Mouse (Mus musculus) right cerebral cortex, postnatal 25 days (tissue): ENCODE results near the gene Sgip1.

ENCODE experiments used
- DNase-seq: peaks from one replicate; pipeline ENCODE4 v3.0.0; 2022

The Sgip1 gene

DNA sequence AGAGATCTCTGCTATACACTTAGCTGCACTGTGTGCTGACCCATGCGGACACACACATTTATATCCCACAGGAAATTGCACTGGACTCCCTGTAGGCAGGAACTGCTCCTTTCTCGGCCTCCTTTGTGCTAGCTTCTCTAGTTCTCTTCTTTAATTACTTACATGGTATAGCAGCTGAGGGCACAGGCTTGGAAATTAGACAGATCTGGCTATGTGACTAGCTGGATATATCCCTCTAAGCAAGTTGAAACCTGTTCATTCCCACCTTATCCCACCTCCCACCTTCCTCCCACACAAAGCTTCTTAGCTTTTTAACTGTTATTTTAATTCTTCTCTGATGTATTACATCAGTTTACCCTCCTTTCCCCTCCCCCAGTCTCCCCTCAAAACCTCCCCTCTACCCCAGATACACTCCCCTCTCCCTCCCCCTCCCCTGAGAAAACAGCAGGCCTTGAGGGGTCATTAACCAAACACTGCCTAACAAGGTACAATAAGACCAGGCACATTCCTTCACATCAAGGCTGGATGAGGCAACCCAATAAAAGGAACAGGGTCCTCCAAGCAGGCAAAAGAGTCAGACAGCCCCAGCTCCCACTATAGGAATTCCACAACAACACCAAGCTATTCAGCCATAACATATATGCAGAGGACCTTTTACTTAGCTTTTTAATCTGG is 34.6 kb downstream of the Sgip1 start:
- no peak for DNase-seq

- DNase-seq, result no peak
Measured at GRCm38 (mm10) chr4:102779902-102780301, 38.8 kb downstream of the Sgip1 start.

GRCm38 (mm10) chr4:102783063-102783748 is 42.1 kb downstream of the Sgip1 start:
- peak; percentile 34 for DNase-seq

DNA sequence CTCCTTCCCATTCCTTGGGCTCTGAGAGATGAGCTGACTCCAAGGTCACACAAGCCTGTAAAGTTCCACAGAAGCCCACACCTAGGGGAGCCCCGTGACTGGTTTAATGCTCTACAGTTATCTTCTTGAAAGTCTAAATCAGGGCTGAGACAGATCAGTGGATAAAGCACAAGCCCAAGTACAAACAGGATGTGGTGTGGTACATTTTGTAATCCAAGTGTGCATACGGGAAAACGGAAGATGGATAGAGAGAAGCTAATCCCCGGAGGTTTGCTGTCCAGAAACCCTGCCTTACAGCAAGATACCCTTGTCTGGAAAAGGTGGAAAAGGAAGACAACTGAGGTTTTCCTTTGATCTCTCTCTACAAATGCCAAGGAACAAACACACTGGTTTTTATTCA is 44.1 kb downstream of the Sgip1 start:
- DNase-seq, result no peak

DNA sequence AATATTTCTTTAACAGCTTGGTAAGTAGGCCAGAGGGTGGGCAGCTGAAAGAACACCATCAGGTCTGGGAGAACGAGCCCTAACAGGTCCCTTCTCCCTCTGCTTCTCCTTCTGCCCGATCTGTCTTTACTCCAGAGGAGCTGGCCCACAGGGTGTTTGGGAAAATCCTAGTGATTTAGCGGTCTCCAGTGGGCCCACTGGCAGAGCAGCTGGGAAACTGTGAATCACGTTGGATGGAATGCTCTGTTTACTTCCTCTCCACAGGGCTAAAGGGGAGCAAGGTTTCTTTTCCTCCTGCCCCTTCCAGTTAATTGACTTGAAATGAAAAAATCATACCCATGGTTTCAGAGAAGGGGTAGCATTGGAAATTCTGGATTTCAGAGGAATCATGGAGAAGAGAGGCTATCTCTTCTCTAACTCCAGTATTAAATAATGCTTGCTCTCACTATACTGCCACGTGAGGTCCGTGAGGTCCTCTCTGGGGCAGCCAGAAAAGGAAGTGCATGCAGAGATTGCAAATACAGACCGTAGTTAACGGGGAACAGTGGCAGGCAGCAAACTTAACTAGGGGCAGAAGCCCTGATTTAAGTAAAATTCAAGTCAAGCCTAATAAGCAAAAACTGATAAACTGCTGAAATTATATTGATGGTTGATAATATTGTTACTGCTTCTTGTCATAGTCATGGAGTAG is 51.1 kb downstream of the Sgip1 start:
- no peak for DNase-seq

GRCm38 (mm10) chr4:102801471-102801870 is 60.4 kb downstream of the Sgip1 start:
- DNase-seq, result no peak

DNA sequence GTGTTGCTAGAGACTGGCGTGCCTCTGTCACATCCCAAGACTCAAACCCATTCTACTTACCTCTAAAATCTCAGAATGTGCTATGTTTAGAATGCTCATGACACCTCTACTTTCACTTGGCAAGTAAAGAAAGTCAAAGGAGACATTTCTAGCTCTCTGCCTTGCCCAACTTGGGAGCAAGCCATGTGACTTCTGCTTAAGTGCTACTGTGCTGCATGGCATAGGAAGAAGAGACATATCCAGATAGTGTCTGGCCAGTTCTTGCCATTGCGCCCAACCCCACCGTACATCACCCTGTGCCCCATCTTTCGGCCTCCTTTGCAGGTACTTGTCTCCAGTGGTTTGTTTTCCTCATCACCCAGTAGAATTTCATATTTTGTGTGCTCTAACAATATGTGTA is 60.8 kb downstream of the Sgip1 start:
- no peak for DNase-seq

DNA sequence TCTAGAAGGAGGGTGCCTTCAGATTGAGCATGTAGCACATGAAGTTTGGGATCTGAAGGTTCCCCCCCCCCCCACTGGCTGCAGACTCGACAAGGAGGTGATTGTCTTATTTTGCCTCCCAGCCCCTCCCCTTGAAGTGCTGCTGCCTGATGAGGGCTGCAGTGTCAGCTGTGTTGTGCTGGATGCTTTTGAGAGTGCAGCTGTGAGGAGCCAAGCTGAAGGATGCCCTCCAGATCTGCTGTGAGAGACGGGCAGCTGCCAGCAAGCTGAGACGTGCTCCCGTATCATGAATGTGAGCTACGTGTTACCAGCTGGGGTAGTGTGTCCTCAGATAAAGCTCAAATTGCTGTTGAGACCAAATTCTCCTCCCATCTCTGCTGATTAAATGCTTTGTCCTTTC is 63.5 kb downstream of the Sgip1 start:
- DNase-seq, result no peak

- no peak for DNase-seq
Measured at GRCm38 (mm10) chr4:102806987-102807386, 65.9 kb downstream of the Sgip1 start.

DNA sequence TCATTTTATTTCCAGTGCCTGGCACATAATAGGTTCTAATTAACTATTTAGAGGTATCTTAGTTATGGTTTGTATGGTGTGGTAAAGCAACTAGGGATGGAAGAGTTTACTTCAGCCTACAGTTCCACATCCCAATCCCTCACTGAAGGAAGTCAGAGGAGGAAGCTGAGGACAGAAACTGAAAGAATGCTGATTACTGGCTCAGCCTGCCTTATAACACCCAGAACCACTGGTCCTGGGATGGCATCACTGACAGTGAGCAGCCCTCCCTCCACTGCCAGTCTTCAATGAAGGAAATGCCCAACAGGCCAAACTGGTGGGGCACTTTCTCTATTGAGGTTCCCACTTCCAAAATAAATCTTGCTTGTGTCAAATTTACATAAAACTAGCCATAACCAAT is 67.2 kb downstream of the Sgip1 start:
- no peak for DNase-seq

GRCm38 (mm10) chr4:102809296-102809695 is 68.2 kb downstream of the Sgip1 start:
- DNase-seq, result no peak

DNA sequence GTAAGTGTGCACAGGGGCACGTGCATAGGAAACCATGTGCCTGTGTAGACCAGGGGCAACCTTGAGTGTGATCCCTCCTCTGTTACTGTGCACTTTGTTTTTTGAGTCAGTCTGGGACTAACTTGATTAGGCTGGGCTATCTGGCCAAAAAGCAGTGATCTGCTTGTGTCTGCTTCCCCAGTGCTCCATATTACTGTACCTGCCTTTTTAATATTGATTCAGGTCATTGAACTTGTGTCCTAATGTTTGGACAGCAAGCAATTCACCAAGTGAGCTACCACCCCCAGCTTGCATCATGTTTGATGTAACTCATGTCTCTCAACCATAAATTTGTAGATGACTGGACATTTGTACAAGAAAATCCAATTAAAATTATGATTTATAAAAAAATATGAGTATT is 69.2 kb downstream of the Sgip1 start:
- DNase-seq, result no peak

DNA sequence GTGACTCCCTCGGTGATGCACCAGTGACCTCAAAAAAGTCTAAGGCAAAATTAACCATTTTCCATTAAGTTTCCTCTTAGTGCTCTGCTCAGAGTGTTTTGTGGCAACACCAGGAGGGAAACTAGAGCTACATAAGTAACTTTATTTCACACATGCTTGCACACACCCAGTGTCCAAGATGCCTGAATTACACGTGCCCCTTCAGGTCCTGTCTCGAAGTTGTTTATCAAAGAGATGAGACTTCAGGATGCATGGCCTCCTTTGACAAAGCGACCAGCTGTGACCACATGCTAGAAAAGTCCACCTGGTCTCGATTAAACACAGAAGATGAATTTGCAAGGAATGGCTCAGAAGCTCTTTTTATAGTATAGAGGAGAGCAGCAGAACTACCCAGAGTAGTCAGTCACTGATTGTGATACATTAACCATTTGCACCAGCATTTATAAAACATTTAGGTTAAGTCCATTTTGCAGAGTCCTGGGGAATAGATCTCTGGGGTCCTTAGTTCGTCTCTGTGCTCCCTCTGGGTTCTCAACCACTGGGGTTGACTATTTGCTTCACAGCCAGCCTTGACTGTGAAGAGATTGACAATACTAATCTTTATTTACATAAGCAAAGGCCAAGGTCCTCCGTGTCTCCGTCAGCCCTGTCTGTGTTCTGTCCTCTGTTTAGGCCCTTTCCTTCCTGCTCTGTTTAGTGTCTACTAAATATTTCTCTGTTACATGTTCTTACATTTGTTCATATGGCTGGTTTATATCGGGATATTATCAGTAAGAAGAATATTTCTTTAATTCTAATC is 70.1 kb downstream of the Sgip1 start:
- no peak for DNase-seq

DNA sequence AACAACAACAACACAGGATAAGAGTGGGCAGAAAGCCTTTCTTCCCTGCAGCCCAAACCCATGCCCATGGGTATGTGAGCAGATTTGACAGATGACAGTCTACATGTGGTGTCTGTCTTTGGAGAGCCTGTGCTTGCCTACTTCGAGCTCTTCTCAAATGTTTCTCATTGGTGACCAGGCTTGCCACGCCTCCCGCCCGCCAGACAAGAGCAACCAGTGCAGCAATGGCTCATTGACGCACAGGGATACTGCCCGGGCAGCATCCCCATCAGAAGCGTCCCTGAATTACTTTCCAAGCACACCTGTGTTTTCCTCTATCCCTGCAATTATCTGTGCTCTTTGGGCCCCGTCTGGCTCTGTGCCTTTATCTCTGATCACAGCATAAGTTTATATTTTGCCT is 72.2 kb downstream of the Sgip1 start:
- DNase-seq, result no peak

GRCm38 (mm10) chr4:102821786-102822185 is 80.7 kb downstream of the Sgip1 start:
- no peak for DNase-seq

DNA sequence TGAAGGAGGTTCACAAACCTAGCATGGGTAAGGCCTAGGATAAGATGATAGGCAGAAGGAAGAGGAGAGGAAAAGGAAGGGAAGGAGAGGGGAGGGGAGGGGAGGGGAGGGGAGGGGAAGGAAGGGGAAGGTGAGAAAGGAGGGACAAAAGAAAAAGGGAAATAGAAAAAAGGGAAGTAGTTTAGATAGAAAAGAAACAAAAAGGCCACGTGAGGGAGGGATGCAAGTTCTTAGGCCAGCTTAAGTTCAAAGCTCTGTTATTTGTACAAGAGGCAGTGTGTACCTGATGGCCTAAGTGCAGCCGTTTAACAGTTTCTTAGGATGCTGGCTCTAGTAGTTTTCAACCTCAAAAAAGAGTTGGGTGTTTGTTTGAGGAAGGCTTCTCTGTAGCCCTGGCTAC is 83.4 kb downstream of the Sgip1 start:
- DNase-seq, result no peak

- DNase-seq, result peak; percentile 51
Measured at GRCm38 (mm10) chr4:102826159-102826558, 85.1 kb downstream of the Sgip1 start.

DNA sequence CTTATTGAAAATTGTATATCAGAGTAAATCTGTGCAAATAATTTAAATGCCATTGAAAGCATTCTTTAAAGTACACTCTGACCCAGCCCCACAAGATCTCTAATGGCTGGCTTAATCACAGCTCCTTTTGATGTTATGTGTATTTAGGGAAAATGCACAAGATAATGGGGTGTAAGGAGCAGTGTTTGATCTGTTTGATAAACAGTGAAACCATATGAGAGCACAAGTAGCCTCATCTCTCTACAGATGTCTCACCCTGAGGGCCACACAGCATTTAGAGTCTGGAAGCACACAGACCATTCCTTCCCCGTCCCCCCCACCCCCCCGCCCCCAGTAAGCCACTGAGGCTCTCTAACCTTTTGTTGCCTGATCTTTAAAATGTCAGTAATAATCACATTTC is 87.4 kb downstream of the Sgip1 start:
- no peak for DNase-seq

GRCm38 (mm10) chr4:102833191-102833590 is 92.1 kb downstream of the Sgip1 start:
- DNase-seq, result no peak

DNA sequence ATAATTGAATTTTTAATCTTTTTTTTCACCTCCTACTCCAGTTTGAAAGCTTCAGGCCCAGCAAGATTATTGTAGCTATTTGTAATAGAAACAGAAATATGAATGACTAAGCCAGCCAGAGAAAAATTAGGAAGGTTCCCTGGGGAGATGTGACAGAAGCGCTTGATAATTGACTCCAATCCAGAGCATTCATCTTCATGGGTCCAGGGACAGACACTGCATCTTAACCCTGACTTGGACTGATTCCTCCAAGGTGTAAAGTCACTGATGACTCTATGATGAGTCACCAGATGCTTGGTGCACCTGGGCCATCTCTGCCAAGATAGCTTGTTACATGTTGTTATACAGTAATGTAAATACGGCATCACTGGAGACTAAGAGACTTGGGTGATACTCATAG is 92.6 kb downstream of the Sgip1 start:
- DNase-seq, result no peak

GRCm38 (mm10) chr4:102834710-102835109 is 93.6 kb downstream of the Sgip1 start:
- no peak for DNase-seq

GRCm38 (mm10) chr4:102840062-102840798 is 99.1 kb downstream of the Sgip1 start:
- no peak for DNase-seq
